Mouse (Mus musculus) forebrain, embryonic 15.5 days (tissue): ENCODE measurements at regions not wholly inside any gene's neighbourhood (a gene's known extent, or its start where the extent isn't known, plus 50 kb on each side); places are given as distances from the start of the nearest gene placed in this dataset.
"Not testable (repeated sequence)": the region's sequence is repeated elsewhere in the genome, so short reads cannot be mapped to it uniquely, and the experiment has no call there.

Source experiments
- ATAC-seq: fragments of 200-750 bp; cut with Nextera tagmentation; replicated peaks from 2 replicates; pipeline ENCODE4 v1.8.0; 2017; ENCODE audit warnings: mild to moderate bottlenecking, moderate TSS enrichment, moderate library complexity
- H3K27ac ChIP-seq: fragments of 300-500 bp; sonication (generic); replicated peaks from 2 replicates; pipeline ENCODE4 v1.5.1; 2015; ENCODE audit warnings: mild to moderate bottlenecking, inconsistent platforms
- H3K27me3 ChIP-seq: fragments of 300-500 bp; sonication (generic); 2 replicates; pipeline ENCODE4 v1.6.1; 2015; ENCODE audit warnings: inconsistent platforms
- H3K36me3 ChIP-seq: fragments of 300-500 bp; sonication (generic); 2 replicates; pipeline ENCODE4 v1.6.1; 2015; ENCODE audit warnings: mild to moderate bottlenecking, inconsistent platforms
- H3K4me1 ChIP-seq: fragments of 300-500 bp; sonication (generic); 2 replicates; pipeline ENCODE4 v1.6.1; 2015; ENCODE audit warnings: inconsistent platforms
- H3K4me2 ChIP-seq: fragments of 300-500 bp; sonication (generic); replicated peaks from 2 replicates; pipeline ENCODE4 v1.6.1; 2015; ENCODE audit warnings: mild to moderate bottlenecking, inconsistent platforms
- H3K4me3 ChIP-seq: fragments of 300-500 bp; sonication (generic); 2 replicates; pipeline ENCODE4 v1.5.1; 2015; ENCODE audit warnings: mild to moderate bottlenecking, inconsistent platforms
- H3K9ac ChIP-seq: fragments of 300-500 bp; sonication (generic); replicated peaks from 2 replicates; pipeline ENCODE4 v1.6.1; 2015; ENCODE audit warnings: mild to moderate bottlenecking, inconsistent platforms
- H3K9me3 ChIP-seq: fragments of 300-500 bp; sonication (generic); 2 replicates; pipeline ENCODE4 v1.6.1; 2016; ENCODE audit warnings: inconsistent platforms
- WGBS: fragments of 180-500 bp; shearing (Covaris S2); methylation state at CpG from one replicate; pipeline ENCODE4 v1.1.7; 2015; ENCODE audit warnings: mixed read lengths; 5-methylcytosine and 5-hydroxymethylcytosine counted together

- Histone ChIP-seq H3K27ac (no peak overlapping the region), H3K4me2 (no peak overlapping the region), H3K9ac (no peak overlapping the region), H3K36me3 (no peaks in the 10 kb centered on the region), H3K9me3 (no peaks in the 10 kb centered on the region), H3K4me1 (no peaks in the 10 kb centered on the region), H3K4me3 (no peak overlapping the region), H3K27me3 (no peaks in the 10 kb centered on the region)
- ATAC-seq, result no peak
Measured at GRCm38 (mm10) chr6:70517932-70518331, 274.1 kb downstream of the Rpia start.

- no peaks in the 10 kb centered on the region for H3K27me3 ChIP-seq
- no peak overlapping the region for H3K4me2 ChIP-seq
- H3K4me3 ChIP-seq, result no peak overlapping the region
- H3K27ac ChIP-seq, result no peak overlapping the region
- H3K9me3 ChIP-seq, result no peaks in the 10 kb centered on the region
- no peaks in the 10 kb centered on the region for H3K36me3 ChIP-seq
- no peak overlapping the region for H3K9ac ChIP-seq
- peak; percentile 78 for ATAC-seq
- 77% methylated on average over 1 of the region's 1 CpGs for WGBS
- peaks cover 6% of the 10 kb centered on the region; the same call in 1 of the 2 replicates for H3K4me1 ChIP-seq
Measured at GRCm38 (mm10) chr6:70468623-70469479, 323.2 kb downstream of the Rpia start.

GRCm38 (mm10) chr6:70457279-70457678 is 334.8 kb downstream of the Rpia start:
- Histone ChIP-seq H3K27me3 (no peaks in the 10 kb centered on the region), H3K27ac (no peak overlapping the region), H3K9ac (no peak overlapping the region), H3K4me2 (no peak overlapping the region), H3K36me3 (no peaks in the 10 kb centered on the region), H3K4me3 (no peak overlapping the region), H3K4me1 (no peaks in the 10 kb centered on the region), H3K9me3 (no peaks in the 10 kb centered on the region)
- ATAC-seq, result no peak
- WGBS, result 93% methylated on average over 3 of the region's 3 CpGs

GRCm38 (mm10) chr6:70434739-70435138 is 357.3 kb downstream of the Rpia start:
- WGBS, result 92% methylated on average over 2 of the region's 2 CpGs
- not testable (repeated sequence) for H3K9ac ChIP-seq, H3K9me3 ChIP-seq, H3K27me3 ChIP-seq, H3K4me2 ChIP-seq, H3K27ac ChIP-seq, H3K4me3 ChIP-seq, H3K36me3 ChIP-seq, ATAC-seq, H3K4me1 ChIP-seq

GRCm38 (mm10) chr6:70406290-70406689 is 385.7 kb downstream of the Rpia start:
- not testable (repeated sequence) for H3K27ac ChIP-seq, H3K36me3 ChIP-seq
- 91% methylated on average over 3 of the region's 3 CpGs for WGBS

GRCm38 (mm10) chr6:70389850-70390249 is 402.2 kb downstream of the Rpia start:
- ATAC-seq, H3K27ac ChIP-seq, H3K9ac ChIP-seq, H3K4me2 ChIP-seq, H3K27me3 ChIP-seq, H3K36me3 ChIP-seq, H3K9me3 ChIP-seq, H3K4me3 ChIP-seq, H3K4me1 ChIP-seq: not testable (repeated sequence)

More at GRCm38 (mm10) chr6:70406290-70406689, 385.7 kb downstream of the Rpia start:
- H3K27me3 ChIP-seq, ATAC-seq, H3K4me2 ChIP-seq, H3K9ac ChIP-seq, H3K9me3 ChIP-seq, H3K4me3 ChIP-seq, H3K4me1 ChIP-seq: not testable (repeated sequence)

- H3K27me3 ChIP-seq, H3K4me2 ChIP-seq, ATAC-seq, H3K36me3 ChIP-seq, H3K9ac ChIP-seq, H3K27ac ChIP-seq, H3K4me3 ChIP-seq, H3K4me1 ChIP-seq, H3K9me3 ChIP-seq: not testable (repeated sequence)
- WGBS, result no CpG with 5 or more reads among the region's 1 CpGs
Measured at GRCm38 (mm10) chr6:70386396-70386795, 405.6 kb downstream of the Rpia start.

GRCm38 (mm10) chr6:70379339-70379738 is 412.7 kb downstream of the Rpia start:
- not testable (repeated sequence) for H3K36me3 ChIP-seq, H3K4me2 ChIP-seq, ATAC-seq, H3K27me3 ChIP-seq, H3K4me1 ChIP-seq, H3K27ac ChIP-seq, H3K9me3 ChIP-seq, H3K4me3 ChIP-seq, H3K9ac ChIP-seq
- 89% methylated on average over 2 of the region's 2 CpGs for WGBS

- H3K9me3 ChIP-seq, H3K4me1 ChIP-seq, H3K27ac ChIP-seq, ATAC-seq, H3K4me2 ChIP-seq, H3K27me3 ChIP-seq, H3K4me3 ChIP-seq, H3K36me3 ChIP-seq, H3K9ac ChIP-seq: not testable (repeated sequence)
- 90% methylated on average over 5 of the region's 5 CpGs for WGBS
Measured at GRCm38 (mm10) chr6:70371821-70372220, 420.2 kb downstream of the Rpia start.

- 80% methylated on average over 2 of the region's 2 CpGs for WGBS
- no peak overlapping the region for H3K4me3 ChIP-seq
- no peak for ATAC-seq
Measured at GRCm38 (mm10) chr6:70356303-70356702, 435.7 kb downstream of the Rpia start.

GRCm38 (mm10) chr6:70342147-70342546 is 449.9 kb downstream of the Rpia start:
- ATAC-seq, result no peak
- WGBS, result 81% methylated on average over 5 of the region's 5 CpGs
- H3K4me3 ChIP-seq, result no peak overlapping the region

More at GRCm38 (mm10) chr6:70356303-70356702, 435.7 kb downstream of the Rpia start:
- Histone ChIP-seq H3K36me3 (no peaks in the 10 kb centered on the region), H3K9ac (no peak overlapping the region), H3K4me1 (no peaks in the 10 kb centered on the region), H3K9me3 (no peaks in the 10 kb centered on the region), H3K27ac (no peak overlapping the region), H3K27me3 (no peaks in the 10 kb centered on the region), H3K4me2 (no peak overlapping the region)

GRCm38 (mm10) chr6:70340691-70341090 is 451.3 kb downstream of the Rpia start:
- WGBS, result 88% methylated on average over 2 of the region's 2 CpGs
- H3K27ac ChIP-seq, H3K4me2 ChIP-seq, H3K27me3 ChIP-seq, H3K4me3 ChIP-seq, ATAC-seq, H3K9ac ChIP-seq, H3K36me3 ChIP-seq, H3K9me3 ChIP-seq, H3K4me1 ChIP-seq: not testable (repeated sequence)

More at GRCm38 (mm10) chr6:70342147-70342546, 449.9 kb downstream of the Rpia start:
- no peak overlapping the region for H3K9ac ChIP-seq
- no peaks in the 10 kb centered on the region for H3K4me1 ChIP-seq
- H3K27me3 ChIP-seq, result no peaks in the 10 kb centered on the region
- no peak overlapping the region for H3K27ac ChIP-seq
- no peak overlapping the region for H3K4me2 ChIP-seq
- no peaks in the 10 kb centered on the region for H3K36me3 ChIP-seq
- H3K9me3 ChIP-seq, result no peaks in the 10 kb centered on the region

- Histone ChIP-seq H3K4me2 (no peak overlapping the region), H3K9me3 (no peaks in the 10 kb centered on the region), H3K36me3 (no peaks in the 10 kb centered on the region), H3K4me1 (no peaks in the 10 kb centered on the region), H3K27me3 (no peaks in the 10 kb centered on the region), H3K27ac (no peak overlapping the region), H3K4me3 (no peak overlapping the region), H3K9ac (no peak overlapping the region)
- no peak for ATAC-seq
- WGBS, result 56% methylated on average over 1 of the region's 1 CpGs
Measured at GRCm38 (mm10) chr6:70315318-70315717, 476.7 kb downstream of the Rpia start.
